Mouse (Mus musculus): ENCODE results near the gene Aif1. TPM values are rescaled to one million over a fixed set of nuclear protein-coding genes. Genes with fewer than 3 reads are reported as not detected.

Aif1 gene
- polyA plus RNA-seq, 1 experiment from 2014 or later = 7.3 TPM

DNA sequence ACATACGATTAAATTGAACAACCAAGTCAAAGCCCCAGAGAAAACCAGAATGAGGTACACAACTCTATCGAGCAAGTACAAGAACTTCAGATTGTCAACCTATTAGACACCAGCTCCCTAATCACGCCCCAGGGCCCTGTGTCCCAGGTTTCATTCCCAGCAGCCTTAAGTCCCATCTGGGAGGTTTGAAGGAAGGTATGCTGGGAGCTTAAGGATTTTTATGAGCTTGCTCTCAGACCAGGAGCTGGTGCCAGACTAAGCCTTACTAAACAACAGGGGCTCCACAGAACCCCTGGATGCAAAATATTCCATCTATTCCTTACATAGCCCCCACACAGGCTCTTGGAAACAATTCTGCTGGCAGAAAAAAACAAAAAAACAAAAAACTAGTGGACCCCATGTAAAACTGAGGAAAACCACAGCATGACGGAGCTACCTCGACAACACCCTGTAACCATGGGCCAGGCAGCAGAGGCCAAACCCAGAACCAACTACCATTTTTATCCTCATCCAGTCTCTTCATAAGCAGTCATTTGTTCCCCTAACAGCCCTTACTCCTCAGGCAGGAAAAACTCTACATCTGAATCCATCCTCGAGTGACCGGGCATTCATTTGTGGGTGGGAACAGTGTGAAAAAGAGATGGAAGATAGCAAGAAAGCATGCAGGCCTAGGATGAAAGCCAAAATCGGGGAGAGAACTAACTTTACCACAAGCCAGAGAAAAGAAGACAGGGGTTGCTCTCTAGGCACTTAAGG, 12.4 kb downstream of the Aif1 start:
- H3K9ac ChIP-seq = peak overlapping the region; percentile 100
- H3K27me3 ChIP-seq (replicated peaks) = no peaks in the 10 kb centered on the region
- 10% methylated on average over 8 of the region's 8 CpGs for WGBS
- H3K9me3 ChIP-seq = no peaks in the 10 kb centered on the region
- H3K4me3 ChIP-seq = peak overlapping the region; percentile 97
- peaks cover 40% of the 10 kb centered on the region for H3K4me1 ChIP-seq
- peak overlapping the region; percentile 89 for H3K4me2 ChIP-seq
- no peak for ATAC-seq (replicated peaks)
- H3K36me3 ChIP-seq (replicated peaks) = peaks cover 33% of the 10 kb centered on the region
- H3K27ac ChIP-seq = peak overlapping the region; percentile 98

DNA sequence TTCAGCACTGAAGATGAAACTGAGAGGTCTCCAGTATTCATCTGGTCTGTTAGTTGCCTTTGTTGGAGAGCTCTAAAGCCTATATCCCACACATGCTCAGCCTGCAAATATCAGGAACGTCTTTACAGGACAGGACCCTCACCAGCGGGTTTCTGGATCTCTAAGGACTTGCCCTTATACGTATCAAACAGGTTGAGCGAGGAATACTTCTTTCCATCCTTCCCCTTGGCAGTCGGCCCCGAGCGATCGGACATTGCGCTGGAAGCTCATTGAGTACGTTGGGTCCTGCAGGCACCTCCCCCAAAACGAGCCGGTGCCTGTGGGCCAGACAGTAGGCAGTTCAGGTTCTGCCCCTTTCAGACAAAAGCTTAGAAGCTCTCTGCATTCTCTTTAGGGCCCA, 13.1 kb downstream of the Aif1 start:
- Histone ChIP-seq H3K4me1 (peaks cover 40% of the 10 kb centered on the region), H3K9ac (peak overlapping the region; percentile 100), H3K4me2 (peak overlapping the region; percentile 89), H3K4me3 (peak overlapping the region; percentile 97), H3K27me3 (replicated peaks) (no peaks in the 10 kb centered on the region), H3K9me3 (no peaks in the 10 kb centered on the region), H3K27ac (peak overlapping the region; percentile 98; the same call in 1 of the 2 replicates), H3K36me3 (replicated peaks) (peaks cover 41% of the 10 kb centered on the region)
- WGBS = 36% methylated on average over 12 of the region's 12 CpGs
- no peak for ATAC-seq (replicated peaks)

DNA sequence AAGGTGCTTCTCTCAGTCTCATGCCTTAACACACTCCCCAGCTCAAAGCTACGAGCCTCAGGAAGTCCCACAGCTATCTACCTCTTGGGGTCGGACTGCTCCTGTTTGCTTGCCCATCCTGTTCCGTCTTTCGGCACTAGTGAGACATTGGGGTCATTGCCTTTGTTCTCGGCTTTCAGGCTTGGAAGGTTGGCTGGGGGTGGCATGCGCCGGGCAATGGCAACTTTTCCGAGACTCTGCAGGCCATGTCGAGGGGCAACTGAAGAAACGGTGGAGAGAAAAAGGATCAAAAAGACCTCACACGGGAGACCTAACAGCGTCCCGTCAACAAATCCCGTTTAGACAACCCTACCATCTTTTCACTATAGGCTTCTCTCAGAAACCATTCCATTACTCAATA, 13.7 kb downstream of the Aif1 start:
- Histone ChIP-seq H3K9ac (peak overlapping the region; percentile 100; the same call in 1 of the 2 replicates), H3K27ac (no peak overlapping the region), H3K36me3 (replicated peaks) (peaks cover 47% of the 10 kb centered on the region), H3K27me3 (replicated peaks) (no peaks in the 10 kb centered on the region), H3K4me1 (peaks cover 40% of the 10 kb centered on the region), H3K4me3 (peak overlapping the region; percentile 97), H3K9me3 (no peaks in the 10 kb centered on the region), H3K4me2 (peak overlapping the region; percentile 89)
- 64% methylated on average over 14 of the region's 14 CpGs for WGBS
- no peak for ATAC-seq (replicated peaks)

DNA sequence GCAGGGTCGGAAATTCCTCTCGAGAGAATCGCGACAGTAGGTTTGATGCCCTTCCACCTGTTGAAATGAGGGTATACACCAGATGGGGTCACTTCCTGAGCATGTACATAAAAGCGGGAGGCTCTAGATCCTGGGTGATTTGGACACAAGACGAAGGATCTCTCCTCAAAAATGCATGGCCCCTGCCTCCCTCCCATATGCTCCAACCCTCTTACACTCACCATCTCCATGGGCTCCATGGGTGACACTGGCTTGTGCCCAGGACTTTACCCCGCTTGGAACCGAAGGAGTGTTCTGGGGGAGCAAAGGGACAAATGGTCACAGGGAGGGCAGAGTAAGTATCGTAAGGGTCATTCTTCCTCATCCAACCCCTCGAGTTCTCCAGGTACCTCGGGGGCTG, 14.4 kb downstream of the Aif1 start:
- no peaks in the 10 kb centered on the region for H3K9me3 ChIP-seq
- H3K4me1 ChIP-seq = peaks cover 34% of the 10 kb centered on the region
- no peak for ATAC-seq (replicated peaks)
- H3K36me3 ChIP-seq (replicated peaks) = peaks cover 54% of the 10 kb centered on the region
- WGBS = 86% methylated on average over 11 of the region's 11 CpGs
- H3K27ac ChIP-seq = no peak overlapping the region
- 0 out of 2 replicates have a peak overlapping the region, but pooled peaks have one; percentile 89 for H3K4me2 ChIP-seq
- H3K4me3 ChIP-seq = no peak overlapping the region
- H3K9ac ChIP-seq = no peak overlapping the region
- H3K27me3 ChIP-seq (replicated peaks) = no peaks in the 10 kb centered on the region

GRCm38 (mm10) chr17:35159638-35160037, 16.2 kb downstream of the Aif1 start:
- ATAC-seq (replicated peaks) = no peak

DNA sequence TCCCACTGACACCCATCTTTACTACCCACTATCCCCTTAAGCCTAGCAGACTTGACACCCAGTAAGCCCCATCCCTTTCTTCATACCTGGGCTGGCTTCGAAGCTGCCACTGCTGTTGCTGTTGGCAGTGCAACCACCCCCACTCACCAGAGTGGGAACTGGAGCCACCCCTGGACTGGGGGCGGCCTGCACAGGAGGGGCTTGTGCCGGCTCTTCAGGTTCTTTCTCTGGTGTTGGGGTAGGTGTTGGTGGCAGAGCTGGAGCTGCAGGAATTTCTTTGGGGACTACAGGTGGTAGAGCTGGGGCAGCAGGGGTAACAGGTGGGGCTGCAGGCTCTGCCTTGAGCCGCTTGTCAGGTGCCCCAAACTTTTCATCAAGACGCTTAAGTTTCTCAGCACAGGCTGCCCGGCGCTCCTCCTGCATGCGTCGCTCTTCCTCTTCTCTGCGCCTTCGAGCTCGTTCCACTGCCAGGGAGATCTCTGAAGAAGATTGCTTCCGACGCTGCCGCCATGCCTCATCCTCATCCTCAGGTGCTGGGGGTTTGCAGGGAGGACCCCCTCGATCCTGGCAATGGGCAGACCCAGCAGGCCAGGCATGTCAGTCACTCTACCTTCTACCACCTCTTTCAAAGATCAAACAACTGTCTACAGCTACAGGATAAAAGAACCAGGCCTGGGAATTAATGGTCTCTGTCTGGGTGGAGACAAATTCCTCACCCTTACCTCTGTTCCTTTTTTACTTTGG, 16.8 kb downstream of the Aif1 start:
- H3K36me3 ChIP-seq (replicated peaks) = peaks cover 78% of the 10 kb centered on the region
- whole genome bisulfite sequencing = 96% methylated on average over 16 of the region's 16 CpGs
- ATAC-seq (replicated peaks) = no peak

More at GRCm38 (mm10) chr17:35159638-35160037, 16.2 kb downstream of the Aif1 start:
- peaks cover 26% of the 10 kb centered on the region for H3K4me1 ChIP-seq
- H3K27ac ChIP-seq = no peak overlapping the region
- H3K27me3 ChIP-seq (replicated peaks) = no peaks in the 10 kb centered on the region
- WGBS = 84% methylated on average over 7 of the region's 7 CpGs
- no peak overlapping the region for H3K4me2 ChIP-seq
- H3K9ac ChIP-seq = no peak overlapping the region
- H3K36me3 ChIP-seq (replicated peaks) = peaks cover 72% of the 10 kb centered on the region
- H3K9me3 ChIP-seq = no peaks in the 10 kb centered on the region
- no peak overlapping the region for H3K4me3 ChIP-seq

GRCm38 (mm10) chr17:35157661-35158175, 18.1 kb downstream of the Aif1 start:
- 95% methylated on average over 8 of the region's 8 CpGs for whole genome bisulfite sequencing
- no peak for ATAC-seq (replicated peaks)
- Histone ChIP-seq H3K4me2 (no peak overlapping the region), H3K27me3 (replicated peaks) (no peaks in the 10 kb centered on the region), H3K9ac (no peak overlapping the region), H3K4me3 (no peak overlapping the region), H3K9me3 (no peaks in the 10 kb centered on the region), H3K4me1 (peaks cover 17% of the 10 kb centered on the region), H3K27ac (no peak overlapping the region), H3K36me3 (replicated peaks) (peaks cover 91% of the 10 kb centered on the region)

More for the DNA sequence above, 16.8 kb downstream of the Aif1 start:
- H3K4me3 ChIP-seq = no peak overlapping the region
- no peak overlapping the region for H3K27ac ChIP-seq
- H3K4me1 ChIP-seq = peaks cover 26% of the 10 kb centered on the region
- no peaks in the 10 kb centered on the region for H3K9me3 ChIP-seq
- no peak overlapping the region for H3K9ac ChIP-seq
- no peak overlapping the region for H3K4me2 ChIP-seq
- H3K27me3 ChIP-seq (replicated peaks) = no peaks in the 10 kb centered on the region

DNA sequence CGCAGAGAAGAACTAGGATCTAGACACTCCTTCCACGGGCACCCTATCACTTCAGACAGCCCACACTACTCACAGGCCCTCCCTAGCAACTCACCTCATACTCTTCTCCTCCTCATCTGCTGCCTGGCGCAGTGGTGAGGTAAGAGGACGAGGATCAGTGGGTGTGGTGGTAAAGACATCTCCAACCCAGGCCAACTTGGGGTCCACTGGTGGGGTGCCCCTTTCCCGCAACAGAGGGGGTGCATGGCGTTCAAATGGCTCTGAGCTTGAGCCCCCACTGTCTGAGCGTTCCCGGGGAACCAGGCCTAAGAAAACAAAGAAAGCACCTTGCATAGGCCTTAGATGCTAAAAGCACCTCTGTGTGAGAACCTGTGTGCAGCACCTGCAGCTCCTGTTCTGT, 18.6 kb downstream of the Aif1 start:
- no peaks in the 10 kb centered on the region for H3K27me3 ChIP-seq (replicated peaks)
- peaks cover 95% of the 10 kb centered on the region for H3K36me3 ChIP-seq (replicated peaks)
- no peak for ATAC-seq (replicated peaks)
- no peak overlapping the region for H3K9ac ChIP-seq
- H3K4me1 ChIP-seq = peaks cover 12% of the 10 kb centered on the region
- WGBS = 94% methylated on average over 8 of the region's 8 CpGs
- no peak overlapping the region for H3K27ac ChIP-seq
- no peaks in the 10 kb centered on the region for H3K9me3 ChIP-seq
- H3K4me3 ChIP-seq = no peak overlapping the region
- no peak overlapping the region for H3K4me2 ChIP-seq

GRCm38 (mm10) chr17:35156461-35157200, 19.2 kb downstream of the Aif1 start:
- H3K36me3 ChIP-seq (replicated peaks) = peaks cover 98% of the 10 kb centered on the region
- WGBS = 93% methylated on average over 33 of the region's 33 CpGs
- no peak for ATAC-seq (replicated peaks)

DNA sequence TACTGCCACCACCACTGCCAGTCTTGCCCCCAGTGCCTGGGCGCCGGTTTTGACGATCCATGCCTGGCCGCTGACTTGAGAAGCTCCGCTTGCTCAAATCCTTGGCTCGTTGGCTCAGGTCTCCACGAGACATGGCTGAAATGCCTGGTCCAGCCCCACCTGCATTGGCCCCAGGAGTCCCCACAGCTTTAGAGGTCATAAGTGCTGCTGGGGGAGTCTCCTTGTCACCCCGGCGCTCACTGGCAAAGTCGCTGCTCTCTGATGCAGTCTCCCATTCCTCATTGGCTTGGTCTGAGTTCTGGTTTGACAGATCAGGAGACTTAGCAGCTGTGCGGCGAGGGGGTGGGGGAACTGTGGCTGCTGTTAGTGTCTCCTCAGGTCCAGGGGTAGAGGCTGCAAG, 20.4 kb downstream of the Aif1 start:
- Histone ChIP-seq H3K36me3 (replicated peaks) (peaks cover 95% of the 10 kb centered on the region), H3K9ac (no peak overlapping the region), H3K4me1 (no peaks in the 10 kb centered on the region), H3K4me2 (no peak overlapping the region), H3K27me3 (replicated peaks) (no peaks in the 10 kb centered on the region), H3K27ac (no peak overlapping the region), H3K9me3 (no peaks in the 10 kb centered on the region), H3K4me3 (no peak overlapping the region)
- no peak for ATAC-seq (replicated peaks)
- 93% methylated on average over 12 of the region's 12 CpGs for WGBS

More at GRCm38 (mm10) chr17:35156461-35157200, 19.2 kb downstream of the Aif1 start:
- no peak overlapping the region for H3K4me2 ChIP-seq
- no peaks in the 10 kb centered on the region for H3K27me3 ChIP-seq (replicated peaks)
- H3K4me3 ChIP-seq = no peak overlapping the region
- no peaks in the 10 kb centered on the region for H3K9me3 ChIP-seq
- H3K9ac ChIP-seq = no peak overlapping the region
- no peak overlapping the region for H3K27ac ChIP-seq
- H3K4me1 ChIP-seq = peaks cover 6% of the 10 kb centered on the region

DNA sequence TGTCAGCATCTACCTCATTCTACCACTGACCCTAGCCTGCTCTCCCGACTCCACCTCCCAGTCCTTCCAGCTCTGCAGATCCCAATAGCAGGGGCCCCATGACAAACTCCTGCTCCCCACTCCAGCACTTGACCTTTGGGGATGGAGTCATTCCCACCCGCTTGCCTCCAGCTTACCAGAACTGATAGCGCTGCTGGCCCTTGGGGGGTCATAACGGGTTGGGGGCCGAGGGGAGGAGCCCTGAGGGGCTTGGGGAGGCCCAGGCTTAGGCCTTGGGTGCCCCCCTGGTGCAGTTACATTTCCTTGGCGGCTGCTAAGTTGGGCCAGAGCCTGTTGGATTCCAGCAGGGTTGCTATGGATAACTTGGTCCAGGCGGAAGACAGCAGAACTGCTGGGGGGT, 21.3 kb downstream of the Aif1 start:
- H3K4me1 ChIP-seq = no peaks in the 10 kb centered on the region
- ATAC-seq (replicated peaks) = no peak
- WGBS = 72% methylated on average over 7 of the region's 7 CpGs
- no peak overlapping the region for H3K4me3 ChIP-seq
- H3K36me3 ChIP-seq (replicated peaks) = peaks cover 97% of the 10 kb centered on the region
- H3K9ac ChIP-seq = no peak overlapping the region
- H3K27ac ChIP-seq = no peak overlapping the region
- H3K9me3 ChIP-seq = no peaks in the 10 kb centered on the region
- H3K4me2 ChIP-seq = no peak overlapping the region
- H3K27me3 ChIP-seq (replicated peaks) = no peaks in the 10 kb centered on the region

DNA sequence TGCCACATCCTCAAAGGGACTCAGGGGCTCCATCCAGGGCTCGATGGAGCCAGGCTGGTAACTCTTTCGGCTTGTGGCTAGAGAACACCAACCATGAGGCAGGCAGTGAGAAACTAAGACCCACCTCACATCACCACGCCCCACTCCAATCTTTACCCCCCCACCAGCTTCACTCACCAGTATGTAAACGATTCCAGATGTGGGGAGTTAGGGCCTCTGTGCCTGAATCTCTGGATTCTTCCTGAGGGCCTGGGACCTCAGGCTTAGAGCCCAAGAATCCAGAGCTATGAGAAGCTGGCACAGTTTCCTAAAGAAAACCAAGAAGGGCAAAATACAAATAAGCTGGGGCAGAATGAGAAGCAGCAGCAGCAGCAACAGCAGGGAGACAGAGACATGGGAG, 21.9 kb downstream of the Aif1 start:
- Histone ChIP-seq H3K4me3 (no peak overlapping the region), H3K27ac (no peak overlapping the region), H3K4me2 (no peak overlapping the region), H3K9ac (no peak overlapping the region), H3K9me3 (no peaks in the 10 kb centered on the region), H3K4me1 (no peaks in the 10 kb centered on the region), H3K27me3 (replicated peaks) (no peaks in the 10 kb centered on the region), H3K36me3 (replicated peaks) (peaks cover 97% of the 10 kb centered on the region)
- WGBS = 90% methylated on average over 4 of the region's 4 CpGs
- no peak for ATAC-seq (replicated peaks)

Data from midbrain, embryonic 15.5 days (tissue).